Mouse (Mus musculus) neural tube, embryonic 13.5 days (tissue): ENCODE measurements at regions not wholly inside any gene's neighbourhood (a gene's known extent, or its start where the extent isn't known, plus 50 kb on each side); places are given as distances from the start of the nearest gene placed in this dataset.

Source experiments
- ATAC-seq: fragments of 200-750 bp; cut with Nextera tagmentation; 2 replicates; pipeline ENCODE4 v1.8.0; 2017; ENCODE audit warnings: low read depth, mild to moderate bottlenecking, moderate TSS enrichment, moderate library complexity
- H3K27ac ChIP-seq: fragments of 300-500 bp; sonication (generic); replicated peaks from 2 replicates; pipeline ENCODE4 v1.5.1; 2015; ENCODE audit warnings: moderate library complexity, mild to moderate bottlenecking, inconsistent platforms
- H3K27me3 ChIP-seq: fragments of 300-500 bp; sonication (generic); 2 replicates; pipeline ENCODE4 v1.6.1; 2015; ENCODE audit warnings: mild to moderate bottlenecking, inconsistent platforms
- H3K36me3 ChIP-seq: fragments of 300-500 bp; sonication (generic); 2 replicates; pipeline ENCODE4 v1.6.1; 2015; ENCODE audit warnings: mild to moderate bottlenecking, inconsistent platforms
- H3K4me1 ChIP-seq: fragments of 300-500 bp; sonication (generic); replicated peaks from 2 replicates; pipeline ENCODE4 v1.6.1; 2015; ENCODE audit warnings: inconsistent platforms
- H3K4me2 ChIP-seq: fragments of 300-500 bp; sonication (generic); 2 replicates; pipeline ENCODE4 v1.6.1; 2015; ENCODE audit warnings: inconsistent platforms, mild to moderate bottlenecking, moderate library complexity
- H3K4me3 ChIP-seq: fragments of 300-500 bp; sonication (generic); 2 replicates; pipeline ENCODE4 v1.5.1; 2015; ENCODE audit warnings: mild to moderate bottlenecking, inconsistent platforms
- H3K9ac ChIP-seq: fragments of 300-500 bp; sonication (generic); 2 replicates; pipeline ENCODE4 v1.6.1; 2015; ENCODE audit warnings: moderate library complexity, mild to moderate bottlenecking, inconsistent platforms
- H3K9me3 ChIP-seq: fragments of 300-500 bp; sonication (generic); 2 replicates; pipeline ENCODE4 v1.6.1; 2016; ENCODE audit warnings: inconsistent platforms
- WGBS: fragments of 180-500 bp; shearing (Covaris S2); methylation state at CpG from one replicate; pipeline ENCODE4 v1.1.7; 2015; 5-methylcytosine and 5-hydroxymethylcytosine counted together

DNA sequence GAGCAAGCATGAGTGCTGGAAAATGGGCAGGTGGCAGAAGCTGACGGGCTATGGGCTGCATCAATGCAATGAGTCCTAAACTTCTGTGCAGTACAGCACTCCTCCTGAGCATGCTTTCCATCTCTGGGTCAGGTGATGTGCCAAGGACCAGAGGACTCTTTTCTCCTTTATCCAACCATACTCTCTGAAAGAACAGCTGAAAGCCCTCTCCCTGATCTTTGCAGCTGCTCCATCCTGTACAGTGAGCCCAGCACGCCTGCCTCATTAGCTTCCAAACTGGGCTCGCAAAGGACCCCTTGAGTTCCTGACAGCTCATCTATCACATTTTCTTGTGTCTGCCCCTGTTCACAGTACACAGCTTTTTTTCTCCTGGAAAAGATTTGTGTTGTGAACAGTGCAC, 52.3 kb upstream of the Irs2 start:
- Histone ChIP-seq H3K36me3 (no peaks in the 10 kb centered on the region), H3K4me2 (no peak overlapping the region), H3K27ac (no peak overlapping the region), H3K9me3 (no peaks in the 10 kb centered on the region), H3K4me3 (no peak overlapping the region), H3K9ac (no peak overlapping the region), H3K4me1 (peaks cover 4% of the 10 kb centered on the region), H3K27me3 (peaks cover 9% of the 10 kb centered on the region; the same call in 1 of the 2 replicates)
- 48% methylated on average over 3 of the region's 3 CpGs for WGBS
- ATAC-seq: no peak

DNA sequence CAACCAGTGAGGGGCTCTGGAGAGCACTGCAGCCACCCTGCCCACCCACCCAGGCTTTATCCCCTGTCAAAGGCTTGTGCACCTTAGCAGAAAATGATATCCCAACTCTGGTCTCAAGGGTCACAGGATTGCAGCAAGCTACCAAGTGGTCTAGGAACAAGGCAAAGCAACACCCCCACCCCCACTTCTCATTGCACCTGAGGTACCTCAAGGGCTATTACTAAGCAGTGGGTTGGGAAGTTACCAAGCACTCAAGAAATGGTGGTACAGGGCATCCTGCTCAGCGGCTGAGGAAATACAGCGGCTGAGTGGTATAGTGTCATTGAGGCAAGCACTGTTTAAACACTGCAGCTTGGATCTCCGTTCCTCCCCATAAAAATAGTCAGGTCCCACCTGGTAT, 50.1 kb upstream of the Irs2 start:
- H3K9ac ChIP-seq: no peak overlapping the region
- 93% methylated on average over 3 of the region's 3 CpGs for WGBS
- peaks cover 10% of the 10 kb centered on the region for H3K4me1 ChIP-seq
- no peak for ATAC-seq
- H3K9me3 ChIP-seq: no peaks in the 10 kb centered on the region
- H3K27me3 ChIP-seq: peaks cover 15% of the 10 kb centered on the region; the same call in 1 of the 2 replicates
- H3K4me3 ChIP-seq: no peak overlapping the region
- H3K27ac ChIP-seq: no peak overlapping the region
- H3K4me2 ChIP-seq: no peak overlapping the region
- H3K36me3 ChIP-seq: no peaks in the 10 kb centered on the region
